Mouse (Mus musculus): ENCODE data around the gene Cox8b. TPM values are rescaled to one million over a fixed set of nuclear protein-coding genes. Genes with fewer than 3 reads are reported as not detected.

Gene Cox8b
- polyA plus RNA-seq, 1 experiment from 2014 or later, result not detected

GRCm38 (mm10) chr7:140856785-140857549 lies 43.3 kb downstream of the Cox8b start, which contains the start of gene Ric8a:
Ric8a (plus strand) TSS chr7:140856957.
- no peaks in the 10 kb centered on the region for H3K27me3 ChIP-seq
- ATAC-seq (peak; percentile 72), DNase-seq (ENCODE audit: low read depth, low spot score) (no peak)
- in situ Hi-C loops (cut with MboI; ENCODE audit: low pct_unique_long_range_greater_than_20kb), result no loop called here
- TF ChIP-seq CTCF (IDR thresholded peaks at IDR 0.05), result no peak
- POLR2A ChIA-PET, result interaction anchor here (1.0 to 2.3 kb wide), 3 partner anchors 9 to 24 kb away, joined by 3 to 10 read pairs (median 6); partner anchors contain the start of genes Odf3, Psmd13 and Sirt3
- CTCF ChIA-PET, result interaction anchor here (1.2 to 1.4 kb wide), 2 partner anchors 15 to 46 kb away, joined by 3 read pairs; no protein-coding TSS in a partner anchor

GRCm38 (mm10) chr7:140855860-140856784 lies 44.1 kb downstream of the Cox8b start, which contains the start of gene Gm45785:
Gm45785 (minus strand) TSS chr7:140856331.
- DNase-seq (ENCODE audit: low read depth, low spot score), result peak; percentile 80
- POLR2A ChIA-PET, result interaction anchor here (0.7 to 2.3 kb wide), 2 partner anchors 14 to 25 kb away, joined by 3 to 10 read pairs; partner anchors contain the start of genes Psmd13 and Sirt3
- in situ Hi-C loops (cut with MboI; ENCODE audit: low pct_unique_long_range_greater_than_20kb), result no loop called here
- CTCF ChIA-PET, result interaction anchor here (1.2 to 1.4 kb wide), 2 partner anchors 16 to 47 kb away, joined by 3 read pairs; no protein-coding TSS in a partner anchor
- H3K27me3 ChIP-seq, result no peaks in the 10 kb centered on the region
- ATAC-seq, result peak; percentile 84
- no peak for TF ChIP-seq CTCF (IDR thresholded peaks at IDR 0.05)

GRCm38 (mm10) chr7:140855181-140855580 lies 45.1 kb downstream of the Cox8b start:
- TF ChIP-seq CTCF (IDR thresholded peaks at IDR 0.05), result no peak
- POLR2A ChIA-PET, result no interaction called here
- in situ Hi-C loops (cut with MboI; ENCODE audit: low pct_unique_long_range_greater_than_20kb), result no loop called here
- DNase-seq (ENCODE audit: low read depth, low spot score), result no peak
- H3K27me3 ChIP-seq, result no peaks in the 10 kb centered on the region
- no peak for ATAC-seq
- CTCF ChIA-PET, result no interaction called here

- POLR2A ChIA-PET, result no interaction called here
- no peak for ATAC-seq
- CTCF ChIA-PET, result interaction anchor here (2.5 kb wide), 1 partner anchor 10 kb away, joined by 6 read pairs; the partner anchor contains the start of gene Scgb1c1
- no peaks in the 10 kb centered on the region for H3K27me3 ChIP-seq
- TF ChIP-seq CTCF (IDR thresholded peaks at IDR 0.05), result no peak
- in situ Hi-C loops (cut with MboI; ENCODE audit: low pct_unique_long_range_greater_than_20kb), result no loop called here
- no peak for DNase-seq (ENCODE audit: low read depth, low spot score)
Measured at GRCm38 (mm10) chr7:140854483-140854882, 45.8 kb downstream of the Cox8b start.

GRCm38 (mm10) chr7:140853386-140853785 lies 46.9 kb downstream of the Cox8b start:
- ATAC-seq, result no peak
- in situ Hi-C loops (cut with MboI; ENCODE audit: low pct_unique_long_range_greater_than_20kb), result no loop called here
- TF ChIP-seq CTCF (IDR thresholded peaks at IDR 0.05), result no peak
- POLR2A ChIA-PET, result no interaction called here
- H3K27me3 ChIP-seq, result no peaks in the 10 kb centered on the region
- no peak for DNase-seq (ENCODE audit: low read depth, low spot score)
- CTCF ChIA-PET, result interaction anchor here (2.5 kb wide), 1 partner anchor 8 kb away, joined by 6 read pairs; the partner anchor contains the start of gene Scgb1c1

- POLR2A ChIA-PET, result interaction anchor here (0.7 to 0.8 kb wide), 2 partner anchors 41 to 701 kb away, joined by 3 to 6 read pairs; no protein-coding TSS in a partner anchor
- in situ Hi-C loops (cut with MboI; ENCODE audit: low pct_unique_long_range_greater_than_20kb), result no loop called here
Measured at GRCm38 (mm10) chr7:140851916-140852315, 48.3 kb downstream of the Cox8b start.

More at GRCm38 (mm10) chr7:140851916-140852315, 48.3 kb downstream of the Cox8b start:
- no peak for TF ChIP-seq CTCF (IDR thresholded peaks at IDR 0.05)
- ATAC-seq, result no peak
- no peaks in the 10 kb centered on the region for H3K27me3 ChIP-seq
- CTCF ChIA-PET, result interaction anchor here (1.4 kb wide), 1 partner anchor 11 kb away, joined by 4 read pairs; no protein-coding TSS in a partner anchor
- no peak for DNase-seq (ENCODE audit: low read depth, low spot score)

Other genes starting within 250 kb of the Cox8b start
- gene Olfr539, start 240.5 kb downstream of the Cox8b start, polyA plus RNA-seq (2021), result not detected
- not detected for gene Olfr45, start 218.5 kb downstream of the Cox8b start, polyA plus RNA-seq (2021)
- gene Olfr541, start 203.2 kb downstream of the Cox8b start, polyA plus RNA-seq (2021), result not detected
- not detected for gene Cyp2e1, start 136.7 kb downstream of the Cox8b start, polyA plus RNA-seq (2021)
- gene Syce1, start 112.6 kb downstream of the Cox8b start, polyA plus RNA-seq (2021), result not detected
- not detected for gene Zfp941, start 78.3 kb downstream of the Cox8b start, polyA plus RNA-seq (2021)
- gene Urah, start 65.4 kb downstream of the Cox8b start, polyA plus RNA-seq (2021), result 0.18 TPM
- gene Scgb1c1, start 54.9 kb downstream of the Cox8b start, polyA plus RNA-seq (2021), result 0.23 TPM
- 0.31 TPM for gene Odf3, start 52.6 kb downstream of the Cox8b start, polyA plus RNA-seq (2021)
- not detected for gene Gm45785, start 44.1 kb downstream of the Cox8b start, polyA plus RNA-seq (2021)
- gene Ric8a, start 43.5 kb downstream of the Cox8b start, polyA plus RNA-seq (2021), result 67.0 TPM
- gene Bet1l, start 42.9 kb downstream of the Cox8b start, polyA plus RNA-seq (2021), result 28.0 TPM
- gene Psmd13, start 18.5 kb downstream of the Cox8b start, polyA plus RNA-seq (2021), result 148 TPM
- 48.3 TPM for gene Sirt3, start 18.1 kb downstream of the Cox8b start, polyA plus RNA-seq (2021)
- gene Nlrp6, start 20.5 kb upstream of the Cox8b start, polyA plus RNA-seq (2021), result not detected
- gene Pgghg, start 40.9 kb upstream of the Cox8b start, polyA plus RNA-seq (2021), result 18.3 TPM
- gene Ifitm5, start 49.8 kb upstream of the Cox8b start, polyA plus RNA-seq (2021), result 0.30 TPM
- gene Gm45717, start 55.5 kb upstream of the Cox8b start, polyA plus RNA-seq (2021), result 0.50 TPM
- 257 TPM for gene Ifitm2, start 55.5 kb upstream of the Cox8b start, polyA plus RNA-seq (2021)
- gene Ifitm1, start 66.8 kb upstream of the Cox8b start, polyA plus RNA-seq (2021), result 0.22 TPM
- gene Ifitm3, start 110.3 kb upstream of the Cox8b start, polyA plus RNA-seq (2021), result 8.6 TPM
- gene Ifitm6, start 117.5 kb upstream of the Cox8b start, polyA plus RNA-seq (2021), result 0.21 TPM
- gene Gm17387, start 128.7 kb upstream of the Cox8b start, polyA plus RNA-seq (2021), result not detected
- gene B4galnt4, start 160.7 kb upstream of the Cox8b start, polyA plus RNA-seq (2021), result 2.2 TPM
- 2.2 TPM for gene Pkp3, start 177.8 kb upstream of the Cox8b start, polyA plus RNA-seq (2021)
- gene Sigirr, start 200.1 kb upstream of the Cox8b start, polyA plus RNA-seq (2021), result 7.6 TPM
- gene Ano9, start 217.4 kb upstream of the Cox8b start, polyA plus RNA-seq (2021), result 0.09 TPM
- gene Ptdss2, start 221.9 kb upstream of the Cox8b start, polyA plus RNA-seq (2021), result 96.0 TPM

All from Patski (cell line).